Mouse (Mus musculus) ES-E14 (cell line): ENCODE data around the gene Snrnp200. TPM values are rescaled to one million over a fixed set of nuclear protein-coding genes. Genes with fewer than 3 reads are reported as not detected.
"Not testable (repeated sequence)": the region's sequence is repeated elsewhere in the genome, so short reads cannot be mapped to it uniquely, and the experiment has no call there.

Source experiments
- DNase-seq: peaks from one replicate; pipeline ENCODE4 v3.0.0-alpha.2; 2013; ENCODE audit warnings: low read depth, low spot score
- H3K27ac ChIP-seq: 2 replicates; pipeline ENCODE4 v1.5.1; 2012; ENCODE audit warnings: low read depth, mild to moderate bottlenecking, low read length, moderate library complexity, mixed read lengths; ENCODE audit not compliant: poor library complexity, insufficient read depth, severe bottlenecking
- H3K36me3 ChIP-seq: 2 replicates; pipeline ENCODE4 v1.6.1; 2012; ENCODE audit warnings: mild to moderate bottlenecking, low read length, moderate library complexity, mixed read lengths; ENCODE audit not compliant: control insufficient read depth, poor library complexity, insufficient read depth, severe bottlenecking
- H3K4me1 ChIP-seq, 2 experiments: fragments of 150-350 bp in 1 of 2; sonication (generic) in 1 of 2; 2 replicates each; pipeline ENCODE4 v1.6.1; 2012; ENCODE audit warnings: low read length in 2 of 2, mild to moderate bottlenecking in 1 of 2, mixed read lengths in 1 of 2; ENCODE audit not compliant: control insufficient read depth in 2 of 2, insufficient read depth in 2 of 2, poor library complexity in 1 of 2
- H3K4me3 ChIP-seq, 2 experiments: fragments of 150-350 bp in 1 of 2; sonication (generic) in 1 of 2; 2 replicates each; pipeline ENCODE4 v1.5.1; 2012; ENCODE audit warnings: low read length in 2 of 2, low read depth in 1 of 2, mild to moderate bottlenecking in 1 of 2, mixed read lengths in 1 of 2; ENCODE audit not compliant: insufficient read depth in 1 of 2, poor library complexity in 1 of 2, severe bottlenecking in 1 of 2
- H3K9ac ChIP-seq: 2 replicates; pipeline ENCODE4 v1.6.1; 2012; ENCODE audit warnings: low read depth, mild to moderate bottlenecking, low read length, mixed read lengths; ENCODE audit not compliant: poor library complexity, insufficient read depth, severe bottlenecking
- H3K9me3 ChIP-seq: fragments of 150-350 bp; sonication (generic); 2 replicates; pipeline ENCODE4 v1.6.1; 2012; ENCODE audit warnings: low read depth, mild to moderate bottlenecking, low read length; ENCODE audit not compliant: control insufficient read depth, insufficient read depth
- CHD2 ChIP-seq: IDR thresholded peaks from 2 replicates; pipeline ENCODE4 v1.6.1; 2014; ENCODE audit warnings: mild to moderate bottlenecking, low read depth, low read length, inconsistent platforms
- HCFC1 ChIP-seq: IDR thresholded peaks from 2 replicates; pipeline ENCODE4 v1.6.1; 2012; ENCODE audit warnings: low read length, inconsistent platforms, borderline replicate concordance; ENCODE audit not compliant: insufficient read depth
- MAFK ChIP-seq: IDR thresholded peaks from 2 replicates; pipeline ENCODE4 v1.6.1; 2014; ENCODE audit warnings: mild to moderate bottlenecking, low read depth, low read length, inconsistent platforms; ENCODE audit not compliant: insufficient read depth
- ZC3H11A ChIP-seq: IDR thresholded peaks from 2 replicates; pipeline ENCODE4 v1.6.1; 2012; ENCODE audit warnings: low read depth, mild to moderate bottlenecking, inconsistent platforms, low read length, borderline replicate concordance
- ZNF384 ChIP-seq: IDR thresholded peaks from 2 replicates; pipeline ENCODE4 v1.6.1; 2012; ENCODE audit warnings: low read depth, low read length, inconsistent platforms
- in situ Hi-C, 2 experiments: fragments of 600-800 bp; cut with MboI; formaldehyde crosslinking; loops; one replicate each; pipeline ENCODE4 v1.15.1; 2025; ENCODE audit warnings: low sequenced_read_pairs in 2 of 2, inconsistent platforms in 1 of 2; ENCODE audit not compliant: unreplicated experiment in 2 of 2
- total RNA-seq: library from RNA; depleted of rRNA; stranded (reverse); fragments of 300-350 nt; gene quantifications from 2 replicates; pipeline ENCODE4 v1.2.3, GENCODE M21; 2012; rRNA removed

Snrnp200 gene
- total RNA-seq, result 147 and 181 TPM in 2 replicates

GRCm38 (mm10) chr2:127207547-127208451 is at the start of gene Snrnp200, which contains the start of gene 1810024B03Rik:
Gene Snrnp200, plus strand, starts transcription at chr2:127208386.
Gene 1810024B03Rik, minus strand, starts transcription at chr2:127208280.
- Histone ChIP-seq H3K4me3 (peak within 1 kb of the TSS; percentile 88 to 99), H3K9ac (peak within 1 kb of the TSS; percentile 97), H3K9me3 (no peaks in the 10 kb centered on the region), H3K36me3 (peaks cover 23% of the 10 kb centered on the region), H3K4me1 (no peaks in the 10 kb centered on the region), H3K27ac (peak within 1 kb of the TSS; percentile 68)
- DNase-seq, result peak; percentile 93
- in situ Hi-C loops, result loop anchor here in 1 of 2 experiments (25.0 kb wide), 1 partner anchor 1430 kb away; no protein-coding TSS in a partner anchor
- TF ChIP-seq ZNF384 (0 out of 2 replicates have a peak, but pooled peaks have one; percentile 20), ZC3H11A (no peak), HCFC1 (peak; percentile 97), CHD2 (peak; percentile 94)

DNA sequence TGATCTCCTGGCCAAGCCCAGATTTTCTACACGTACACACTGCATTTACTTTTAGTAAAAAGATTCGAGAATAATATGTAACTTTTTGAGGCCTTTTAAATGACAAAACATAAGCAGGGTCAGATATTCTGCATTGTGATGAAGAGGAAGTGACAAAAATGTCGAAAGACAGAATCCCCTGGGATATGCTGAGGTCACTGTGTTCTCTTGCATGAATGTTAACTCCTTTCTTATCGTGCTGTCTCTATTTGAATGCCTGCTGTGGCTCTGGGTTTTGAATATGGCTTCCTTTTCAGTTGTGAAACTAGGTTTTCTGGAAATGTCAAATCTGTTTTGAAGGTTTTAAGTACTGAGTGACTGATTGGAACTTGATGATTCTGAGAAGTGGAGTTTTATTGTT is 42.5 kb upstream of the Snrnp200 start:
- in situ Hi-C loops, result no loop called here
- H3K27ac ChIP-seq, result no peak overlapping the region
- H3K4me1 ChIP-seq, result no peaks in the 10 kb centered on the region
- no peak overlapping the region for H3K4me3 ChIP-seq
- TF ChIP-seq HCFC1 (no peak), MAFK (no peak)
- H3K36me3 ChIP-seq, result no peaks in the 10 kb centered on the region
- no peak overlapping the region for H3K9ac ChIP-seq
- DNase-seq, result no peak
- no peaks in the 10 kb centered on the region for H3K9me3 ChIP-seq

DNA sequence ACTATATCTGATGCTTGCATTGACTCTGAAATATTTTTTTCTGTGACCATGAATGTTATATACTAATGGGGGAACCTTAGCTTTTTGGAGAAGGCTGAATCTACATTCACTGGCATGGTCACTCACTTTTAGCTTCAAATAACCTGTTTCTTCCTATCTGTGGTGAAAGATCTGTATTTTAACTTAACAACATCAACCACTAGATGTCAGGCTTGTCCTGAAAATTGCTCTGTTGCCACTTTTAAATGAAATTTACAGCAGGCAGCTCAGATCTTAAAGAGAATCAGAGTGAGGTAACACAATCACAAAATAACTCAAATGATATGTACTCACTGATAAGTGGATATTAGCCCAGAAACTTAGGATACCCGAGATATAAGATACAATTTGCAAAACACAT is 41.9 kb upstream of the Snrnp200 start:
- H3K9ac ChIP-seq, H3K9me3 ChIP-seq, H3K4me1 ChIP-seq, H3K36me3 ChIP-seq, in situ Hi-C loops, DNase-seq, H3K4me3 ChIP-seq, H3K27ac ChIP-seq: not testable (repeated sequence)
- 0 out of 2 replicates have a peak, but pooled peaks have one; percentile 33 for TF ChIP-seq ZC3H11A

GRCm38 (mm10) chr2:127182598-127183381 is 25.4 kb upstream of the Snrnp200 start:
- TF ChIP-seq CHD2, result peak; percentile 87
- no peak for TF ChIP-seq ZNF384
- TF ChIP-seq ZC3H11A, result no peak
- TF ChIP-seq MAFK, result no peak
- peak; percentile 18; the same call in 1 of the 2 replicates for TF ChIP-seq HCFC1
- H3K4me3 ChIP-seq, result peak overlapping the region; percentile 82 to 86
- H3K9ac ChIP-seq, result peak overlapping the region; percentile 93
- no peaks in the 10 kb centered on the region for H3K9me3 ChIP-seq
- H3K36me3 ChIP-seq, result no peaks in the 10 kb centered on the region
- DNase-seq, result peak; percentile 84
- in situ Hi-C loops, result no loop called here
- H3K4me1 ChIP-seq, result peaks cover 0 to 3% of the 10 kb centered on the region in 2 experiments; a peak in 1 of 4 replicates
- peak overlapping the region; percentile 95 for H3K27ac ChIP-seq
